Mouse (Mus musculus): ENCODE data around the gene Sugct. TPM values are rescaled to one million over a fixed set of nuclear protein-coding genes. Genes with fewer than 3 reads are reported as not detected.

The Sugct gene
- polyA plus RNA-seq, 1 experiment: 0.42 TPM

- H3K79me3 ChIP-seq (ENCODE audit: low read depth): no peaks in the 10 kb centered on the region
- TF ChIP-seq CTCF (IDR thresholded peaks at IDR 0.05; ENCODE audit: control insufficient read depth, insufficient read depth, insufficient read length) (no peak), USF1 (IDR thresholded peaks at IDR 0.05; ENCODE audit: low read depth) (no peak), MAX (IDR thresholded peaks at IDR 0.05) (no peak), FOSL1 (IDR thresholded peaks at IDR 0.05; ENCODE audit: insufficient read depth, low read length, poor library complexity, severe bottlenecking) (no peak), CEBPB (IDR thresholded peaks at IDR 0.05; ENCODE audit: low read depth) (no peak), MYOD1 (IDR thresholded peaks at IDR 0.05; ENCODE audit: control insufficient read depth, insufficient read length, low read depth) (no peak), MYOG (IDR thresholded peaks at IDR 0.05; ENCODE audit: control insufficient read depth, extremely low read depth, insufficient read length) (no peak)
- H3K27me3 ChIP-seq (ENCODE audit: control insufficient read depth, insufficient read depth, insufficient read length): no peaks in the 10 kb centered on the region
- H3K4me3 ChIP-seq (ENCODE audit: insufficient read depth, poor library complexity, severe bottlenecking): no peak overlapping the region
- H3K36me3 ChIP-seq (ENCODE audit: control insufficient read depth, insufficient read depth): no peaks in the 10 kb centered on the region
- no peaks in the 10 kb centered on the region for H3K79me2 ChIP-seq (ENCODE audit: control insufficient read depth, insufficient read depth)
- no peak overlapping the region for H3ac ChIP-seq (ENCODE audit: control insufficient read depth, insufficient read length, low read depth)
Observed at GRCm38 (mm10) chr13:17042332-17042731, 653.0 kb downstream of the Sugct start.

- Histone ChIP-seq H3ac (ENCODE audit: control insufficient read depth, insufficient read length, low read depth) (no peak overlapping the region), H3K79me3 (ENCODE audit: low read depth) (no peaks in the 10 kb centered on the region), H3K27me3 (ENCODE audit: control insufficient read depth, insufficient read depth, insufficient read length) (no peaks in the 10 kb centered on the region), H3K4me3 (ENCODE audit: insufficient read depth, poor library complexity, severe bottlenecking) (no peak overlapping the region), H3K79me2 (ENCODE audit: control insufficient read depth, insufficient read depth) (no peaks in the 10 kb centered on the region), H3K36me3 (ENCODE audit: control insufficient read depth, insufficient read depth) (no peaks in the 10 kb centered on the region)
- no peak for TF ChIP-seq MAX (IDR thresholded peaks at IDR 0.05)
- no peak for TF ChIP-seq CTCF (IDR thresholded peaks at IDR 0.05; ENCODE audit: control insufficient read depth, insufficient read depth, insufficient read length)
- no peak for TF ChIP-seq CEBPB (IDR thresholded peaks at IDR 0.05; ENCODE audit: low read depth)
- TF ChIP-seq FOSL1 (IDR thresholded peaks at IDR 0.05; ENCODE audit: insufficient read depth, low read length, poor library complexity, severe bottlenecking): no peak
- no peak for TF ChIP-seq MYOG (IDR thresholded peaks at IDR 0.05; ENCODE audit: control insufficient read depth, extremely low read depth, insufficient read length)
- no peak for TF ChIP-seq MYOD1 (IDR thresholded peaks at IDR 0.05; ENCODE audit: control insufficient read depth, insufficient read length, low read depth)
- TF ChIP-seq USF1 (IDR thresholded peaks at IDR 0.05; ENCODE audit: low read depth): no peak
Observed at GRCm38 (mm10) chr13:17039727-17040126, 655.6 kb downstream of the Sugct start.

DNA sequence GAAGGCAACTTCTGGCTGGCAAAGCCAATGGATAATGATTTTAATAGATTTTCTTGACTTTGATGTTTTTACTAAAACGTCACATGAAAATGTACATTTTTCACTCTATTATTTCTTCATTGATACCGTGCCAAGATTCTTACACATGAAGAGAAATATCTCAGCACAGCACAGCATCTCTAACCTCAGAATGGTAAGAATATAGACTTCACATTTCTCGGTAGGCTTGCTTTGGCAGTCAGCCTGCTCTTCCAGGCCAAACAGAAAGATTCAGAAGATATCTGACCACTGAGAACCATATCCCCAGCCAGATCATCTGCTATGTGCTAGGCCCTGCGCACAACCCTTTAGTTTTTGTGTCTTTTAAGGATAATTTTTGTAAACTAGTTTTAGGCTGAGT, 657.0 kb downstream of the Sugct start:
- TF ChIP-seq MAX (IDR thresholded peaks at IDR 0.05): no peak
- TF ChIP-seq CTCF (IDR thresholded peaks at IDR 0.05; ENCODE audit: control insufficient read depth, insufficient read depth, insufficient read length): no peak
- no peak for TF ChIP-seq MYOD1 (IDR thresholded peaks at IDR 0.05; ENCODE audit: control insufficient read depth, insufficient read length, low read depth)
- no peak for TF ChIP-seq MYOG (IDR thresholded peaks at IDR 0.05; ENCODE audit: control insufficient read depth, extremely low read depth, insufficient read length)
- no peak for TF ChIP-seq CEBPB (IDR thresholded peaks at IDR 0.05; ENCODE audit: low read depth)
- TF ChIP-seq FOSL1 (IDR thresholded peaks at IDR 0.05; ENCODE audit: insufficient read depth, low read length, poor library complexity, severe bottlenecking): no peak
- TF ChIP-seq USF1 (IDR thresholded peaks at IDR 0.05; ENCODE audit: low read depth): no peak
- Histone ChIP-seq H3K36me3 (ENCODE audit: control insufficient read depth, insufficient read depth) (no peaks in the 10 kb centered on the region), H3ac (ENCODE audit: control insufficient read depth, insufficient read length, low read depth) (no peak overlapping the region)

DNA sequence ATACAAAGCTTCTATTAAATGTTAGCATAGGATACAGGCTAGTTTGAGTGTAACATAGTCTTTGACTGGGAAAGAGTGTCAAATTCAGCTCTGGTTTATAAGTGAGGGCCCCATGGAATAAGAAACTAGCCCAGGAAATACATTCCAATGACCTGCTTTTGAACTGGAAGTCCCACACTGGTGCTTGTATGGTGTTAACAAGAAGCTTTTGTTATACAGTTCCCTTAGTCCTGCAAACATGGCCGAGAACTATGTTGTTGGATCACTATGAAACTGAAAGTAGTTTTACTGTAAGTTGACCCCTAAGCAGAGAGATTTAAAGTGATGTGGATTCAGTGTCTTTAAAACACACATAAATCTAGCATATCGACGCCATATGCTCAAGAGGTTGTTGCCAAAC, 657.5 kb downstream of the Sugct start:
- H3K79me2 ChIP-seq (ENCODE audit: control insufficient read depth, insufficient read depth): no peaks in the 10 kb centered on the region
- H3K27me3 ChIP-seq (ENCODE audit: control insufficient read depth, insufficient read depth, insufficient read length): no peaks in the 10 kb centered on the region
- no peak overlapping the region for H3ac ChIP-seq (ENCODE audit: control insufficient read depth, insufficient read length, low read depth)
- H3K79me3 ChIP-seq (ENCODE audit: low read depth): no peaks in the 10 kb centered on the region
- H3K4me3 ChIP-seq (ENCODE audit: insufficient read depth, poor library complexity, severe bottlenecking): no peak overlapping the region
- H3K36me3 ChIP-seq (ENCODE audit: control insufficient read depth, insufficient read depth): no peaks in the 10 kb centered on the region
- TF ChIP-seq MYOG (IDR thresholded peaks at IDR 0.05; ENCODE audit: control insufficient read depth, extremely low read depth, insufficient read length): no peak
- TF ChIP-seq FOSL1 (IDR thresholded peaks at IDR 0.05; ENCODE audit: insufficient read depth, low read length, poor library complexity, severe bottlenecking): no peak
- no peak for TF ChIP-seq CEBPB (IDR thresholded peaks at IDR 0.05; ENCODE audit: low read depth)
- TF ChIP-seq MYOD1 (IDR thresholded peaks at IDR 0.05; ENCODE audit: control insufficient read depth, insufficient read length, low read depth): no peak
- no peak for TF ChIP-seq MAX (IDR thresholded peaks at IDR 0.05)
- TF ChIP-seq USF1 (IDR thresholded peaks at IDR 0.05; ENCODE audit: low read depth): no peak
- no peak for TF ChIP-seq CTCF (IDR thresholded peaks at IDR 0.05; ENCODE audit: control insufficient read depth, insufficient read depth, insufficient read length)

More for the DNA sequence above, 657.0 kb downstream of the Sugct start:
- Histone ChIP-seq H3K27me3 (ENCODE audit: control insufficient read depth, insufficient read depth, insufficient read length) (no peaks in the 10 kb centered on the region), H3K4me3 (ENCODE audit: insufficient read depth, poor library complexity, severe bottlenecking) (no peak overlapping the region), H3K79me2 (ENCODE audit: control insufficient read depth, insufficient read depth) (no peaks in the 10 kb centered on the region), H3K79me3 (ENCODE audit: low read depth) (no peaks in the 10 kb centered on the region)

GRCm38 (mm10) chr13:17030761-17031160, 664.6 kb downstream of the Sugct start:
- H3K4me3 ChIP-seq (ENCODE audit: insufficient read depth, poor library complexity, severe bottlenecking): no peak overlapping the region
- TF ChIP-seq MAX (IDR thresholded peaks at IDR 0.05): no peak
- TF ChIP-seq MYOD1 (IDR thresholded peaks at IDR 0.05; ENCODE audit: control insufficient read depth, insufficient read length, low read depth): no peak
- TF ChIP-seq FOSL1 (IDR thresholded peaks at IDR 0.05; ENCODE audit: insufficient read depth, low read length, poor library complexity, severe bottlenecking): no peak
- TF ChIP-seq CTCF (IDR thresholded peaks at IDR 0.05; ENCODE audit: control insufficient read depth, insufficient read depth, insufficient read length): no peak
- TF ChIP-seq CEBPB (IDR thresholded peaks at IDR 0.05; ENCODE audit: low read depth): no peak
- TF ChIP-seq USF1 (IDR thresholded peaks at IDR 0.05; ENCODE audit: low read depth): no peak
- no peak for TF ChIP-seq MYOG (IDR thresholded peaks at IDR 0.05; ENCODE audit: control insufficient read depth, extremely low read depth, insufficient read length)
- no peaks in the 10 kb centered on the region for H3K27me3 ChIP-seq (ENCODE audit: control insufficient read depth, insufficient read depth, insufficient read length)
- no peaks in the 10 kb centered on the region for H3K36me3 ChIP-seq (ENCODE audit: control insufficient read depth, insufficient read depth)
- H3K79me2 ChIP-seq (ENCODE audit: control insufficient read depth, insufficient read depth): no peaks in the 10 kb centered on the region
- H3ac ChIP-seq (ENCODE audit: control insufficient read depth, insufficient read length, low read depth): no peak overlapping the region
- no peaks in the 10 kb centered on the region for H3K79me3 ChIP-seq (ENCODE audit: low read depth)

DNA sequence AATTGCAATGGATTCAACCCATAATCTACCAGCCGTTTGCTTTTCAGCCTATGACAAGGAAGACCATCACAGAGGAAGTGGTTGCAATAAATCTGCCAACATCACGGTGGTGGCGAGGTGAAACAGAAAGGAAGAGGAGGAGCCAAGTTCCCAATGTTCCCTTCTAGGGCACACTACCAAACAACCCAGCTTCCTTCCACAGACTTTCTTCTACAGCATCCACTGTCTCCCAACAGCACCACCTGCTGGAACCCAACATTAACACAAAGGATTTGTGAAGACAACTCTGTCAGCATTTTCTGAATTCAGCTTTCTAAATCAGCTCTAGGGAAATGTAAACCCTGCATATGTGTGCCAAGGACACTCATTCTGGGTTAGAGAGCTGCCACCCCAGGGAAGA, 666.8 kb downstream of the Sugct start:
- H3K36me3 ChIP-seq (ENCODE audit: control insufficient read depth, insufficient read depth): no peaks in the 10 kb centered on the region
- H3K4me3 ChIP-seq (ENCODE audit: insufficient read depth, poor library complexity, severe bottlenecking): no peak overlapping the region
- H3ac ChIP-seq (ENCODE audit: control insufficient read depth, insufficient read length, low read depth): no peak overlapping the region
- H3K27me3 ChIP-seq (ENCODE audit: control insufficient read depth, insufficient read depth, insufficient read length): no peaks in the 10 kb centered on the region
- no peaks in the 10 kb centered on the region for H3K79me2 ChIP-seq (ENCODE audit: control insufficient read depth, insufficient read depth)
- no peak for TF ChIP-seq FOSL1 (IDR thresholded peaks at IDR 0.05; ENCODE audit: insufficient read depth, low read length, poor library complexity, severe bottlenecking)
- no peak for TF ChIP-seq MAX (IDR thresholded peaks at IDR 0.05)
- no peak for TF ChIP-seq CEBPB (IDR thresholded peaks at IDR 0.05; ENCODE audit: low read depth)
- no peak for TF ChIP-seq USF1 (IDR thresholded peaks at IDR 0.05; ENCODE audit: low read depth)
- no peak for TF ChIP-seq MYOD1 (IDR thresholded peaks at IDR 0.05; ENCODE audit: control insufficient read depth, insufficient read length, low read depth)
- TF ChIP-seq MYOG (IDR thresholded peaks at IDR 0.05; ENCODE audit: control insufficient read depth, extremely low read depth, insufficient read length): no peak
- TF ChIP-seq CTCF (IDR thresholded peaks at IDR 0.05; ENCODE audit: control insufficient read depth, insufficient read depth, insufficient read length): no peak
- no peaks in the 10 kb centered on the region for H3K79me3 ChIP-seq (ENCODE audit: low read depth)

All from C2C12 (cell line).